Mouse (Mus musculus) E14TG2a.4 (cell line): ENCODE measurements around the gene Abce1.

ENCODE experiments used
- H3K27me3 ChIP-seq: 2 replicates; pipeline ENCODE4 v1.6.1; 2014; ENCODE audit warnings: low read length, control low read depth; ENCODE audit not compliant: insufficient read depth
- H3K36me3 ChIP-seq: 2 replicates; pipeline ENCODE4 v1.6.1; 2014; ENCODE audit warnings: low read length, control low read depth; ENCODE audit not compliant: insufficient read depth
- H3K4me1 ChIP-seq: replicated peaks from 2 replicates; pipeline ENCODE4 v1.6.1; 2014; ENCODE audit warnings: low read depth, low read length, control low read depth
- H3K4me3 ChIP-seq: replicated peaks from 2 replicates; pipeline ENCODE4 v1.5.1; 2014; ENCODE audit warnings: mild to moderate bottlenecking, low read length
- H3K9me3 ChIP-seq: 2 replicates; pipeline ENCODE4 v1.6.1; 2014; ENCODE audit warnings: low read length, control low read depth
- CTCF ChIP-seq: conservative IDR thresholded peaks from 2 replicates; pipeline ENCODE4 v1.5.1; 2014; ENCODE audit warnings: low read length
- NANOG ChIP-seq: IDR thresholded peaks from 2 replicates; pipeline ENCODE4 v1.6.1; 2014; ENCODE audit warnings: borderline replicate concordance, low read length, mixed read lengths
- POU5F1 ChIP-seq: IDR thresholded peaks from 2 replicates; pipeline ENCODE4 v1.6.1; 2014; ENCODE audit warnings: low read length, borderline replicate concordance

Gene Abce1

GRCm38 (mm10) chr8:79711064-79711961 lies at the start of gene Abce1, which contains the start of gene Anapc10:
Gene Abce1 (minus strand): TSS chr8:79711740.
Gene Anapc10 (plus strand): TSS chr8:79711820.
- peaks cover 42% of the 10 kb centered on the region for H3K36me3 ChIP-seq
- TF ChIP-seq CTCF (no peak), POU5F1 (no peak), NANOG (no peak)

GRCm38 (mm10) chr8:79750305-79750704 lies 38.8 kb upstream of the Abce1 start:
- H3K27me3 ChIP-seq, result no peaks in the 10 kb centered on the region
- TF ChIP-seq NANOG (no peak), CTCF (no peak), POU5F1 (no peak)
- H3K36me3 ChIP-seq, result peaks cover 10% of the 10 kb centered on the region

More at GRCm38 (mm10) chr8:79711064-79711961, at the start of gene Abce1, which contains the start of gene Anapc10:
- peaks cover 32% of the 10 kb centered on the region for H3K4me1 ChIP-seq
- H3K4me3 ChIP-seq, result peak within 1 kb of the TSS; percentile 94
- no peaks in the 10 kb centered on the region for H3K9me3 ChIP-seq
- no peaks in the 10 kb centered on the region for H3K27me3 ChIP-seq

GRCm38 (mm10) chr8:79748591-79748990 lies 37.1 kb upstream of the Abce1 start:
- TF ChIP-seq POU5F1 (no peak), NANOG (no peak), CTCF (no peak)
- Histone ChIP-seq H3K27me3 (no peaks in the 10 kb centered on the region), H3K36me3 (peaks cover 10% of the 10 kb centered on the region), H3K4me1 (peaks cover 11% of the 10 kb centered on the region; the same call in 1 of the 2 replicates), H3K9me3 (no peaks in the 10 kb centered on the region), H3K4me3 (no peak overlapping the region)

More at GRCm38 (mm10) chr8:79750305-79750704, 38.8 kb upstream of the Abce1 start:
- H3K4me3 ChIP-seq, result no peak overlapping the region
- H3K9me3 ChIP-seq, result no peaks in the 10 kb centered on the region
- H3K4me1 ChIP-seq, result peaks cover 8% of the 10 kb centered on the region; the same call in 1 of the 2 replicates

- Histone ChIP-seq H3K4me1 (peaks cover 11% of the 10 kb centered on the region; the same call in 1 of the 2 replicates), H3K36me3 (peaks cover 9% of the 10 kb centered on the region), H3K4me3 (no peak overlapping the region), H3K9me3 (no peaks in the 10 kb centered on the region), H3K27me3 (no peaks in the 10 kb centered on the region)
- no peak for TF ChIP-seq NANOG
- TF ChIP-seq POU5F1, result no peak
- TF ChIP-seq CTCF, result no peak
These were observed 36.6 kb upstream of the Abce1 start for GRCm38 (mm10) chr8:79748171-79748570.

- Histone ChIP-seq H3K9me3 (no peaks in the 10 kb centered on the region), H3K4me1 (no peaks in the 10 kb centered on the region), H3K4me3 (no peak overlapping the region), H3K36me3 (peaks cover 17% of the 10 kb centered on the region), H3K27me3 (no peaks in the 10 kb centered on the region)
- TF ChIP-seq CTCF (peak; percentile 63), NANOG (no peak)
These were observed 22.8 kb upstream of the Abce1 start for GRCm38 (mm10) chr8:79734304-79734703.

- TF ChIP-seq CTCF (no peak), NANOG (no peak), POU5F1 (no peak)
- Histone ChIP-seq H3K36me3 (peaks cover 36% of the 10 kb centered on the region), H3K4me3 (no peak overlapping the region), H3K27me3 (no peaks in the 10 kb centered on the region), H3K4me1 (no peaks in the 10 kb centered on the region; the same call in 1 of the 2 replicates), H3K9me3 (no peaks in the 10 kb centered on the region)
These were observed 16.4 kb upstream of the Abce1 start for GRCm38 (mm10) chr8:79727900-79728299.

- Histone ChIP-seq H3K9me3 (no peaks in the 10 kb centered on the region), H3K4me3 (no peak overlapping the region), H3K36me3 (peaks cover 58% of the 10 kb centered on the region), H3K4me1 (no peaks in the 10 kb centered on the region; the same call in 1 of the 2 replicates), H3K27me3 (no peaks in the 10 kb centered on the region)
- TF ChIP-seq CTCF (no peak), POU5F1 (no peak), NANOG (no peak)
These were observed 13.0 kb upstream of the Abce1 start for GRCm38 (mm10) chr8:79724589-79724988.

- Histone ChIP-seq H3K9me3 (no peaks in the 10 kb centered on the region), H3K4me3 (no peak overlapping the region), H3K27me3 (no peaks in the 10 kb centered on the region), H3K4me1 (no peaks in the 10 kb centered on the region; the same call in 1 of the 2 replicates), H3K36me3 (peaks cover 59% of the 10 kb centered on the region)
- TF ChIP-seq NANOG (no peak), CTCF (no peak), POU5F1 (no peak)
These were observed 11.8 kb upstream of the Abce1 start for GRCm38 (mm10) chr8:79723308-79723707.
